Mouse (Mus musculus) embryo, embryonic 10 days (tissue): Measurements from ENCODE around the gene Nkain2.
"Not testable (repeated sequence)": the region's sequence is repeated elsewhere in the genome, so short reads cannot be mapped to it uniquely, and the experiment has no call there.

Experiments used
- DNase-seq: peaks from one replicate; pipeline ENCODE4 v3.0.0-alpha.2; 2015; ENCODE audit warnings: low spot score

The Nkain2 gene

DNA sequence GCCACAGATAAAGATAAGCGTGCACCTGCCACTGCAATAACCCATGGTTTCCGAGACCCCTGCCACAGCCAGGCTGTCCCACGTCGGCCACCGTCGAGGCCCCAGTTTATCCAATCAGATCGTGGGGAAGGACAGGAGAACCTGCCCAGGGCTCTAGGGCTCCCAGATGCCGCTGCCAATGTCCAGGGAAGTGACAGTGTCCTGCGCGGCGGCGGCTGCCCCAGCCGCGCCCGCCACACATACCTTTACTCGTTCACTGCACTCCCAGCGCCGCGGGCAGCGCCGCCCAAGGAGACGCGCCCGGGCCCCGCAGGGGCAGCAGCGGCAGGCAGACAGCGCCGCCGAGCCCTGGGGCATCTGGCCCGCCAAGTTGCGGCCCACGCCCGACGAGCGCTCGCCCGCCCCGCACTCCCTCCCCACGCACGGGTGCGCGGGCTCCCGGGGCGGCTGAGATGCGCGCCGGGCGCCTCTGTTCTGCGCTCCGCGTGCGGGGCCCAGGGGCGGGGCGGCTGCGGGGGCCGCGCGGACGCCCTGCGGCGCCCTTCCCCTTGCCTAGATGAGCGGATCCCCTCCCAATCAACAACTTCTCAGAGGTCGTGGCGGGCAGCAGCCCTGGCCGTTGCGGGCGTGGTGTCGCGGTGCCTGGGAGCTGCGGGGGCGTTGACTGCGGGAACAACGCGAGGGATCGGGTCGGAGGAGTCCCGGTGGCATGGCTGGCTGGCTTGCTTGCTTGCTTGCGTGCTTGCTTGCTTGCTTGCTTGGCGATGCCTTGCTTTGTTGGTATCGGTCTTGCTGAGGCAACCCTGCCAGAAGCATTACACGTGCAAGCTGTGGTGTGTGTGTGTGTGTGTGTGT, at the start of gene Nkain2:
Gene Nkain2, minus strand, starts transcription at position 811 of the 855 bp plus-strand sequence.
- peak; percentile 79 for DNase-seq

DNA sequence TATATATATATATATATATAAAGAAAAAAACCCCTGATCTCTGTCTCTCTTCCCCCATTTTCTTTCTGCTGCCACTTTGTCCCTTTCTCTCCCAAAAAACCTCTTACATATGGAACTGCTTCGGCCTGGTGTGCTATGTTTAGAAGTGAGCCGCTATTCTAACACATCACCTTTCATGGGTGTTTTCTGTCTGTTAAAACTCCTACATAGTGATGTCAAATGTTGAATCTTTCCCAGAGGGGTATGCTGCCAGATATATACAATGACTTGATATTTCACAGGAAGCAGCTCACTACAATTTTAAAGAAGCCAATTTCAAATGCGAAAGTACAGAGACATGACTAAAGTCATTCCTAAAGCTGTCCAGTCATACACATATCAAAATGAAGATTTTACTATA, 49.6 kb upstream of the Nkain2 start:
- DNase-seq, result no peak

DNA sequence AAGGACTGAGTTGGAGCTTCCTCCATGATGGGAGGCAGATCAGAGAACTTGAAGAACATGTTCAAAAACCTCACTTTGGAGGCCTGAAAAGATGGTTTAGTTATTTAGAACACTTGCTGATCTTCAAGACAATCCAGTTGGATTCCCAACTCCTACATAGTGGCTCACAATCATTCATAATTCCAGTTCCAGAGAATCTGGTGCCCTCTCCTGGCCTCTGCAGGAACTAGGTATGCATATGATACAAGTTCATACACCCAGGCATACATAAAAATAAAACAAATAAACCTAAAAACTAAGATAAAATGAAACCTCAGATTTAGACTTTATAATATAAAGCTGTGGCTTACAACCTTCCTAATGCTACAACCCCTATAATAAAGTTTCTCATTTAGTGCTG, 4.8 kb upstream of the Nkain2 start:
- peak; percentile 11 for DNase-seq

DNA sequence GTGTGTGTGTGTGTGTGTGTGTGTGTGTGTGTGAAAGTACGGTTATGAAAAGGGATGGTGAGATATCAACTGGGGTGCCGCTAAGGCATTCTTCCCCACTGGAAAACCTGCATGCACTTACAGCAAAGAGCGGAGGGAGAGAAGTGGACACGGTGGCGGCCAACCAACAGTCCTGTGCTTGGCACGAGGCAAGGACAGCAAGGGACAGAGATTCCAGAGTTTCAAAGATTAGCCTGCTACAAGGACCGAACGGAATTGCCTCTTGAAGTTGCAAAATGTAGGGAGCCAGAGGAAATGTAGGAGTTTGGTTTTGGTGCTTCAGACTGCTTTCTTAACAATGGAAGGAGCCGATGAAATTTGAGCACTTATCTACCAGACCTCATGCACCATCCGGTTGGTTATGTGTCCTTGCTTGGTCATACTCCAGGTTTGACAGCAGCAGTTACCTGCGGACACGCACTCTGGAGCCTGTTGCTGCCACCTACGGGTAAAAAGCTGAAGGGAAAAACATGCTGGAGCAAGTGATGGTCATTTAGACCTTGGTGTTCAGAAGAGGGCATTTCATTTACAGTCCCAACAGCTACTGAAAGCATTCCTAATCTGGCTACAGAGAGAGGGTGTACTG, 357 bp upstream of the Nkain2 start:
- DNase-seq, result peak; percentile 72

DNA sequence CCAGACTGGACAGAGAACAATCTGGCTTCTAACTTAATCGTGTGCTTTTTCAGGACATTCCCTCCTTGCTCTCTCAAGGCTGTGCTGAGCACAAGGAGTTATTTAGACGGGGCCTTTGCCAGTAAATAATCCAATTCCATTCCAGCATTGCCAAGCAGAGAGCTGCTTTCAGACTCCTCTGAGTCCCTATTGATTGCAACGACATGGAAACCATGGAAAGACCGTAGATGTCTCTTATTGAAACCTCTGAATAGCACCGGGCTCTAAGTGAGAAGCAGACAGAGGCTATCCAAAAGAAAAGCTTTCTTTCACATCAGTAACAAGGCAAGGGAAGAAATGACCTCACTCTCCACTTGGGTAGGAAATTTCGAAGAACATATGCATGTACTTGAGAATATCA, 8.3 kb downstream of the Nkain2 start:
- DNase-seq, result no peak

DNA sequence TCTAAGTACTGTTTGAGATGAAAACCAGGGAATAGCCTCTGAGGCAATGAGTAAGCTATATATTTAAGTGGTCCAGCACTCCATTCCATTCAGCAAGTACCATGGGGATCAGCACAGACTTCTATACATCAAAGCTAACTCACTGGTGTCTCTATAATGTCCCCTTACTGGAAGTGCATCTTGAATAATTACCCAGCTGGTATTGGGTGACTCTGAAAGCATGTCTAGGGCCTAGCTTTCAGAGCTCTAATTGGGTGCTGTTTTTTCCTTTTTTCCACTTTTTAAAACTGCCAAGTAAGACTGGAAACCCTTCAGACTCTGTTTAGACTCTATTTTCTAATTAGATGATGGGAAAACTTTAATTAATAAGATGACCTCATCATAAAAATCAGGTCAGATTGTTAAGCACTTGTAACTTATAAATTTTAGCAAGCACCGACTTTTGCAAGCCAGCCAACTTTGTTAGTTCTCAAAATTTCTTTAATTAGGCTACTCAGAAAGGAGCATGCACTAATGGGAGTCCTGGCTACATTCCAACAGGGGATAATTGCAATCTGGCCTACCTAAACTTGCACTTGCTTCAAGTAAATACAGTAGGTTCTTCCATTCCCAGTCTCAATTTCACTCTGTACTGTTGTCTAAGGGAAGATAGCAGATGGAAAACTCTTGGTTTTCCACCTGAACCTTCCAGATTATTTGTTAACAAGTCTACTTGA, 19.4 kb downstream of the Nkain2 start:
- no peak for DNase-seq

DNA sequence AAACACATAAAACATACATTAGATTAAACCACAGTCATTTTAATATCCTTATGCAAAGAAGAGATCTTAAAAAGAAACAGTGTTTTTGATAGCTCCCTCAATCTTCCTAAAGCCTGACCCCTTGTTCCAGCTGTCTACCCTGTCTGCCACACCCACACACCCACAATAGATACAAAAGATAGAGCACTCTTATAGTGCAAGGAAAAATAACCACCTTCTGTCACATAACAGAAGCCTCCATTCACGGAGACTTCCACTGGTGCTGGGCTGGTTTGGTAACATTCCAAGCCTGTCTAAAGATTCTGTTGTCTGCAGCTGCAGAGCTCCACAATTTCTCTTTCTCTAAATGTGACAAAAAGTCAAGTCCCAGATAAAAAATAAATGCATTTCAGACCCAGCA, 20.7 kb downstream of the Nkain2 start:
- DNase-seq, result no peak

DNA sequence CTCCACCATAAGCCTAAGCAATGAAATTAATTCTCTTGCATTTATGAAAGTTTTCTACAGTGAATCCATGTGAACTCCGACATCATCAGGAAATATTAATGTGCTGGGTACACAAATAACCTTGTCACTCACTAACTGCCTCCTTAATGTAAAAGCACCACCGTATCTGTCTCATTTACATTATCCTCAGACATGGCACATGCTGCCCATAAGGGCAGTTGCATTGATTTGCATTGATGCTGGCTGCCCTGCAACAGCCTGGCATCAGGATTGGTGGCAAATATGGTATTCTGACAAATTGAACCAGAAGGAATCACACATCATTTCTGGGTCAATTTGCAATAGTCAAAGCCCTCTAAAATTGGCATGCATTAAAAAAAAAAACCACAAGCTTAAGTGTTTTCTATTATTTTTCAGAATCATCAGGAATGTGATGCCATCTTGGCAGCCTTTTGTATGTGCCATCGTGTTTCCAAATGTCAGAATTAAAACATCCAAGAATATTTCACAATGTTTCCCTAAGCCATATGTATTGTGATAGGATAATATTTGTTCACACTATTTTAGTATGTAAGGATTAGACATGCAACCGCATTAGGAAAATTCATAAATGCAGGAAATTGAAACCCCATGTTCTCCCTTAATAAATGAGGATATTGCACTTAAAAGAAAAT, 74.9 kb downstream of the Nkain2 start:
- DNase-seq, result no peak

DNA sequence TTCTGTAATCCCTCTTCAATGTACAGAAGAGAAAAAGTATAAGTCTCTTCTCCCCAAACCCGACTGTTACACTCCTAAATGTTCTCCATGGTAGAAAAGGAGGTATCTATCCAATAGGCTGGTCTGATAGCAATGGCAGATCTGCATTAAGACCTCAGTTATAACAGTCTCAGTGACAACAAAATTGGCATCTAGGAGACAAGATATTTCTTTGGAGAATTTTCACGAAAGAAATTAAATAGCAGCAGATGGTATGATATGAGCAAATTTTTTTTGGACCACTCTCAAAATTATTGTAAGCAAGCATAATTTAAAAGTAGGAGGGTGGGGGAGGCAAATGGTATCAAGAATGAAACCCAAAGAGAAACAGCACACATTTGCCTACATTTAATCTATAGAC, 94.0 kb downstream of the Nkain2 start:
- no peak for DNase-seq

DNA sequence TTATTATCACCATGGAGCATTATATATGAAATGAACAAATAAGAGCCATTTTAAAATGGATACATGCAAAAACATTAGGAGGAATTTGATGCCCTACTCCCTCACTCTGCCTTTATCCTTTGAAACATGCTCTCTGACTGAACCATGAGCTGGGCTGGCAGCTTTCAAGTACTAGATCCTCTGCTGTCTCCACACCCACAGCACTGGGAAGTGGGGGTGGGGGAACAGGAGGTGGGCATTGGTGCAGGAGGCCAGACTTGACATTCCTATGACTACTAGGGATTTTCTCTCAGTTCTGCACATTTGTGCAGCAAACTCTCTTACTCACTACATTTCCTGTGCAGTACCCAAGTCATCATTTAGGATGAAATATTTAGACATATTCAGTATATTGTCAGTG, 99.7 kb downstream of the Nkain2 start:
- DNase-seq, result no peak

DNA sequence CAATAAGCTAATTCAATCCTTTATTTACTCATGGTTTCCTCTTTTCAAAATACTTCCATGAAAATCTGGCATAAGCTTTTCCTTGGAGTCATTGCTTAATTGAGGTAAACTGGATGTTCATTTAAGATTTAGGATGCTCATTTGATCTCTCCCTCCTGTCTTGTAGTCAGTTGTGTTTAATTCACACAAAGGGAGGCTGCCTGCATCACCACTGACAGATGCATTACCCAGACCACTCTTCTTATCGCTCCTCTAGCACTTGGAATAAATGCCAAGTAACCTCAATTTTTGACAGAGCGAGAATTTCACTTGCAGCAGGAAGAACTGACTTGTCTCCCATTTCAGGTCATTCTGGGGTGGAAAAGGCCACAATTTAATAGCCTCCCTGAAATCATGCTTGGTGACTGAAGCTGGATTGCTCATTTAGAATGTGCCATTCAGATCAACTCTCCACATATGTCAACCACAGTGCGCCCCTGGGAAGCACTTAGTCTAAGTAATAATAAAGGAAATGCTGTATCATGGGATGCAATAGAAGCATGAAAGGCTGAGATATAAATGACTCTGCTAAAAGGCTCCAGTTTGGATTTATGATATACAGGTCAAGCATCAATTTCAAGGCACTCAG, 107.4 kb downstream of the Nkain2 start:
- peak; percentile 6 for DNase-seq

DNA sequence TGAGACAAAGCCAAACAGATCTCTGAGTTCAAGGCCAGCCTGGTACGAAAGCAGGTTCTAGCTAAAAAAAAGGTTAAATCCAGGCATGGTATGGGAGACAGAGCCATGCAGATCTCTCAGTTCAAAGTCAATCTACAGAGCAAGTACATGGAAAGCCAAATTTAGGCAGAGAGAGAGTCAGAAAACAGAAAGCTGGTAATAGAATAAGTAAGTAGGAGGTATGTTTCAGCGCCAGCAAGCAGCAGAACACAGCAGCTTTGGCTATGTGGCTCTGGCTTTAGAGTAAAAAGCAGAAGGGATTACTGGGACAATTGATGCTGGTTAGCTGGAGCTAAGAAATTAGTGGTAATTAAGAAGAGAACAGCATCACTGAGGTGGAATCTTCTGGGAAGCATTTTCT, 151.3 kb downstream of the Nkain2 start:
- no peak for DNase-seq

DNA sequence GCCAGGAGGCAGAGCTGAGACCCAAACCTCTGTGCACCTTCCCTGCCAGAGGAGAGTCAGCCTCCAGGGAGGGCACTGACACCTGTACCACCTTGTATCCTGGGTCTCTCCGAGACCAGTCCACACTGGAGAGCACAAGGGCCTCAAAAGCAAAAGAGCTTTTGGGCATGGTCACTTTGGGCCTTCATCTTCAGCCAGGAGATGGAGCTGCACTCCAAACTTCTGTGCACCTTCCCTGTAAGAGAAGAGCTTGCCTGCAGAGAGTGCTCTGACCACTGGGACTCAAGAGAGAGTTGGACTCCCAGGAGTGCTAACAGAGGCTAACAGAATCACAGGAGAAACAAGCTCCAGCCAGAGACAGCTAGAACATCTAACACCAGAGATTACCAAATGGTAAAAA, 183.7 kb downstream of the Nkain2 start:
- not testable (repeated sequence) for DNase-seq

DNA sequence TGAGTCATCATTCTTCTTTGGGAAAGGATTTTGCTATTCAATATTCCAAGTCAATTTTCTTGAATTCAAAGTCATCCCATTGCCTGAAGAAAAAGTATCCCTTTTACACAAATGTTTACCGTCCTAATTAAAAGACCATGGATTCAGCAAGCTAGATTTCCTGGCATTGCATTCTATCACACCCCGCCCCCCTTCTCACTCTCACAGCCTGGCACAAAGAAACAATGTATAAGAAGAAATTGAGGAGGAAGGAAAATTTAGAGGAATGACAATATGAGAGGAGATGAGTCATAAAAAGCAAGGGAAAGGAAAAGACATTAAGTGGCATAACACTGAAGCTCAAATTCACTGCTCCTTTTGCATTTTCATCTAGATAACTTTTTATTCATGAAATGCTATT, 193.6 kb downstream of the Nkain2 start:
- DNase-seq, result no peak

DNA sequence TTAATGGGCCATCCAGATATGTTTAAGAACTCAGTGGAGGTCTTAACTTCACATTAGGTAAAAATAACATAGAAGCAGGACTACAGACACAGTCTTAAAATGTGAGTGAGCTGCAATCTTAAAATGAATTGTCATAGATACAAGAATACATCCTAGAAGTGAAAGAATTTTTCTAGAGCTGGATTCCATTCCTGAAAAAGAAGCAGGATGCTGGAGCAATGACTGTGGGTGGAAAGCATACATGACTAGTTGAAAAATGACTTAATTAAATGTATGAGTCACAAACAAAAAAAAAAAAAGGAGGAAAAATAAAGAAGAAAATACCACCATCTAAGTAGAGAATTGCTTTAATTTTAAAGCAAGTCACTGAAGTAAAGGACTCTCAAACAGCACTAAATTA, 205.7 kb downstream of the Nkain2 start:
- DNase-seq, result no peak

DNA sequence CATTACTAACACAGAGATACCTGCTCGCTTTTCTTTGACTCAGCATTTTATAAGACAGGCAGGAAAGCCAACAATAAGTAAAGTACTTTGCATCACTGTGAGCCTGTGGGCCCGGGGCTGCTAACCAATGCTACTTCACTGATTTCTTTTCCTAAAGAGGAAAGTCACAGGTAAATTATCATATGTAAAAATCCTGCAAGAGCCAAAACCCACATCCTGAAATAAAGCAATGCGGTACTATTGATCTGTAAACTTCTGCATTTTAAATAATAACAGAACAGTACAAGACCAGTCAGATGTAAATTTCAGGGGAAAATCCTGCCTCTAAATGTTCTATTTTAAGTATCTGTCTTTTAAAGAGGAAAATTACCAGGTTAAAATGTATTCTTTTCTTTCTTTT, 250.0 kb downstream of the Nkain2 start:
- no peak for DNase-seq

DNA sequence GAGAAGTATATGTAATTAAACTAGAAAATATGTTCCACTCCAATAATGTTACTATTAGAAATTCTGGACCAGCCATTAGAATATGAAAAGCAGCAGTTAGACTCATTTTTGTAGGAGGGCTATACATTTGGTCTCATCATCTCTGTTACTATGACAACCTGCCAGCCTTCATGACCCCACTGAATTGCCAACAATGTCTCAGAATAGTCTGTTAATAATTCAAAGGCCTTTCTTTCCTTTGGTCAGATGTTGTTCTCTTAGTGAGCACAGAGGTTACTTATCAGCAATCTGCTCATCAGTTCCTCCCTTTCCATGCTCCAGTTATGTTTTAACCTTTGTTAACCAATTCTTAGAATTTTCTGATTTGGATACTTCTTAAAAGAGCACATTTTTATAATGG, 251.1 kb downstream of the Nkain2 start:
- no peak for DNase-seq

DNA sequence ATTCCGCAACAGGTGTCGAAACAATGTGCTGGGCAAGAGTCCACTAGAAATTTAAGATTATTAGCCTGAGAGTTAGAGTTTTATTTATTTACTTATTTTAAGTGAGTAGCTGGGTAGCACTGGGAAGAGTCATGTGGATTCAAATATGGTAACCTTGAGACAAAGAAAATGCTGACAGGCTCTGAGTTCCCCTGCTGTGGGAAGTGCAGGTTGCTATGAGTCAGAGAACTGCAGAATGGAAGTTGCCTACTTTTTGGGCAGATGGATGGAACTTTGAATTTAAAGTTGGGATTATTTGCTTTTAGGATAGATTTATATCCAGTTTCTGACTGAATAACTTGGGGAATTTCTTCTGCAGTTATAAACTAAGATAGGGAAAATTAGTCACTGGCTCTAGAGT, 259.2 kb downstream of the Nkain2 start:
- DNase-seq, result no peak

DNA sequence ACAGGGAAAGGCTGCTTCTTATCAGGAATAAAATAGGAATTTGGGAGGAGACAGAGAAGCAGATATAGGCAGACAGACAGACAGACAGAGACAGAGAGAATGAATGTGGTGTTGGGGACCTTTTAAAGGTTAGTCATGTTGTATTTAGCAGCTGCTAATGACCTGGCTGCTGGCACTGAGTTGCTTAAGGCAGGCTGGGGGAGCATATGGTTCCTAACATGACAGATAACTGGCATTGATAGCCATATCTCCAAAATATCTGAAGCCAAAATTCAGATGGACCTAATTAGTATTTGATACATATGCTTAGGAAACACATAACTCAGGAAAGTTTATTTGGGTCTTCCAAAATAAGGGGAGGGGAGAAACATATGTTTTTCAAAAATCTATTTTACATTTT, 285.8 kb downstream of the Nkain2 start:
- no peak for DNase-seq

DNA sequence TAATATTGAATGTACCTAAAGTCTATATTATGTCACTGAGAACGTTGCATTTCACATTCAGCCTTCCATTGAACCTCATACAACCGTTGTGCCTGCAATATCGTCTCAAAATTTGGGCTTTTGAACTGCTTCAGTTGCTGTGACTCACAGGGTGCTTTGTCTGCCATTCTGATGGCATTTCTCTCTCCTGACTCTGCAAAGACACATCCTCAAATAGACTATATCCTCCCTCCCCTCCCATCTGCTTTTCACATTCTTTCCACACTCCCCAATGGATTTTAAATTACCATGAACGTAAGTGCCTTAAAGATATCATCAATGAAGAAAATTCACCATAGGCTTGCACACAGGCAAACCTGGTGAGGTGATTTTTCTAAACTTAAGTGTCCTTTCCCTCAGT, 287.5 kb downstream of the Nkain2 start:
- DNase-seq, result no peak

DNA sequence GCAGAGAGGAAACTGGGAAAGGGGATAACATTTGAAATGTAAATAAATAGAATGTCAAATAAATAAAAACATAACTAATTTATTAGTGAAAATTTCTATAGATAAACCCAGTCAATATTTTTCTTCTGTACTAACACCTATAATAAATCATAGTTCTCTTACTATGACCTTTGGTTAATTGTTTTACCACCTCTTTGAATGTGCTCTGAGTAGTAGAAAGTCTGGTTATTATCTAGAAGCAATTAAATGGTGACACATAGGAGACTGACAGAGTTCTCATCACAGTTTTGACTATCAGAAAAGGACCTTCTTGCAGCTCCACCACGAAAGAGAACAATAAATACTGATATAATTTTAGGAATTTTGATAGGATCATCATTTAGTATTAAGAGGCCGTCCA, 295.3 kb downstream of the Nkain2 start:
- no peak for DNase-seq

DNA sequence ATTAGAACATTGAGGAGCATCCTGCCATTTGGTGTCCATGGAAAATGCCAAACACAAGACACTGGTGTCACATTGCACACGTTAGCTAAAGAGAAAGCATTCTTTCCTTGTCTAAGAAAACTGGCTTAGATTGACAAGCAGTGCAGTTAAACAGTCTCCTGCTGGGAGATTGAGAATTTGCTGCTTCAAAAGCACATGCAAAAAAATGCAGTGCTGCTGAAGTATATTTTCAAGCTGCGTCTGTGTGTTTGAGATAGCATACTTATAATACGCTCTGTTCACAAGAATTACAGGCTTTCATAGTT, 313.0 kb downstream of the Nkain2 start:
- peak; percentile 32 for DNase-seq
